Mouse (Mus musculus): ENCODE data around the gene Rad1. TPM values are rescaled to one million over a fixed set of nuclear protein-coding genes. Genes with fewer than 3 reads are reported as not detected.
"Not testable (repeated sequence)": the region's sequence is repeated elsewhere in the genome, so short reads cannot be mapped to it uniquely, and the experiment has no call there.

Rad1 gene
- polyA plus RNA-seq, 2 experiments: 10.7 to 29.3 TPM

GRCm38 (mm10) chr15:10506099-10506498 is 20.3 kb downstream of the Rad1 start:
- ATAC-seq (ENCODE audit: low FRiP score, low read depth) (no peak), DNase-seq (ENCODE audit: low spot score) (no peak)
- no peak overlapping the region for H3K27ac ChIP-seq (replicated peaks; ENCODE audit: low read depth, low read length)
- no peak overlapping the region for H3K4me3 ChIP-seq (replicated peaks; ENCODE audit: low read length)
- no peaks in the 10 kb centered on the region for H3K36me3 ChIP-seq (ENCODE audit: control insufficient read depth, insufficient read depth, low read length)
- no peaks in the 10 kb centered on the region for H3K9me3 ChIP-seq (ENCODE audit: control insufficient read depth, low read length)
- TF ChIP-seq POLR2A (IDR thresholded peaks at IDR 0.05; ENCODE audit: borderline replicate concordance, extremely low read depth, insufficient read depth, insufficient read length): no peak
- 20% methylated on average over 11 of the region's 11 CpGs for WGBS
- H3K9ac ChIP-seq (ENCODE audit: low read depth, low read length, severe bottlenecking): no peak overlapping the region
- H3K27me3 ChIP-seq (ENCODE audit: control insufficient read depth, insufficient read depth, low read length): no peaks in the 10 kb centered on the region
- H3K4me1 ChIP-seq (ENCODE audit: control insufficient read depth, insufficient read depth, low read length): no peaks in the 10 kb centered on the region
- H3K4me2 ChIP-seq (replicated peaks; ENCODE audit: low read depth, low read length, severe bottlenecking): no peak overlapping the region

- Histone ChIP-seq H3K4me2 (replicated peaks; ENCODE audit: low read depth, low read length, severe bottlenecking) (no peak overlapping the region), H3K27me3 (ENCODE audit: control insufficient read depth, insufficient read depth, low read length) (no peaks in the 10 kb centered on the region), H3K36me3 (ENCODE audit: control insufficient read depth, insufficient read depth, low read length) (no peaks in the 10 kb centered on the region), H3K4me3 (replicated peaks; ENCODE audit: low read length) (no peak overlapping the region), H3K27ac (replicated peaks; ENCODE audit: low read depth, low read length) (no peak overlapping the region), H3K9ac (ENCODE audit: low read depth, low read length, severe bottlenecking) (no peak overlapping the region), H3K9me3 (ENCODE audit: control insufficient read depth, low read length) (no peaks in the 10 kb centered on the region), H3K4me1 (ENCODE audit: control insufficient read depth, insufficient read depth, low read length) (no peaks in the 10 kb centered on the region)
- no peak for ATAC-seq (ENCODE audit: low FRiP score, low read depth)
- TF ChIP-seq POLR2A (IDR thresholded peaks at IDR 0.05; ENCODE audit: borderline replicate concordance, extremely low read depth, insufficient read depth, insufficient read length): no peak
- no peak for DNase-seq (ENCODE audit: low spot score)
- 87% methylated on average over 7 of the region's 7 CpGs for WGBS
Observed at GRCm38 (mm10) chr15:10515166-10515565, 29.3 kb downstream of the Rad1 start.

- H3K9me3 ChIP-seq (ENCODE audit: control insufficient read depth, low read length): no peaks in the 10 kb centered on the region
- 76% methylated on average over 1 of the region's 1 CpGs for WGBS
- no peak for TF ChIP-seq POLR2A (IDR thresholded peaks at IDR 0.05; ENCODE audit: borderline replicate concordance, extremely low read depth, insufficient read depth, insufficient read length)
- no peak overlapping the region for H3K27ac ChIP-seq (replicated peaks; ENCODE audit: low read depth, low read length)
- ATAC-seq (ENCODE audit: low FRiP score, low read depth): no peak
- H3K9ac ChIP-seq (ENCODE audit: low read depth, low read length, severe bottlenecking): no peak overlapping the region
- H3K4me3 ChIP-seq (replicated peaks; ENCODE audit: low read length): no peak overlapping the region
- DNase-seq (ENCODE audit: low spot score): no peak
- H3K36me3 ChIP-seq (ENCODE audit: control insufficient read depth, insufficient read depth, low read length): no peaks in the 10 kb centered on the region
- no peak overlapping the region for H3K4me2 ChIP-seq (replicated peaks; ENCODE audit: low read depth, low read length, severe bottlenecking)
- no peaks in the 10 kb centered on the region for H3K4me1 ChIP-seq (ENCODE audit: control insufficient read depth, insufficient read depth, low read length)
- H3K27me3 ChIP-seq (ENCODE audit: control insufficient read depth, insufficient read depth, low read length): no peaks in the 10 kb centered on the region
Observed at GRCm38 (mm10) chr15:10525896-10526295, 40.1 kb downstream of the Rad1 start.

GRCm38 (mm10) chr15:10531352-10531751 is 45.5 kb downstream of the Rad1 start:
- Histone ChIP-seq H3K4me2 (replicated peaks; ENCODE audit: low read depth, low read length, severe bottlenecking) (no peak overlapping the region), H3K9me3 (ENCODE audit: control insufficient read depth, low read length) (no peaks in the 10 kb centered on the region), H3K27me3 (ENCODE audit: control insufficient read depth, insufficient read depth, low read length) (no peaks in the 10 kb centered on the region), H3K4me1 (ENCODE audit: control insufficient read depth, insufficient read depth, low read length) (no peaks in the 10 kb centered on the region), H3K36me3 (ENCODE audit: control insufficient read depth, insufficient read depth, low read length) (no peaks in the 10 kb centered on the region), H3K9ac (ENCODE audit: low read depth, low read length, severe bottlenecking) (no peak overlapping the region), H3K27ac (replicated peaks; ENCODE audit: low read depth, low read length) (no peak overlapping the region), H3K4me3 (replicated peaks; ENCODE audit: low read length) (no peak overlapping the region)
- WGBS: 94% methylated on average over 4 of the region's 4 CpGs
- ATAC-seq (ENCODE audit: low FRiP score, low read depth) (no peak), DNase-seq (ENCODE audit: low spot score) (no peak)
- no peak for TF ChIP-seq POLR2A (IDR thresholded peaks at IDR 0.05; ENCODE audit: borderline replicate concordance, extremely low read depth, insufficient read depth, insufficient read length)

GRCm38 (mm10) chr15:10533361-10533760 is 47.5 kb downstream of the Rad1 start:
- not testable (repeated sequence) for H3K4me3 ChIP-seq (replicated peaks; ENCODE audit: low read length); DNase-seq (ENCODE audit: low spot score); ATAC-seq (ENCODE audit: low FRiP score, low read depth); H3K4me2 ChIP-seq (replicated peaks; ENCODE audit: low read depth, low read length, severe bottlenecking); H3K9me3 ChIP-seq (ENCODE audit: control insufficient read depth, low read length); H3K27me3 ChIP-seq (ENCODE audit: control insufficient read depth, insufficient read depth, low read length); H3K36me3 ChIP-seq (ENCODE audit: control insufficient read depth, insufficient read depth, low read length); H3K9ac ChIP-seq (ENCODE audit: low read depth, low read length, severe bottlenecking); H3K27ac ChIP-seq (replicated peaks; ENCODE audit: low read depth, low read length); H3K4me1 ChIP-seq (ENCODE audit: control insufficient read depth, insufficient read depth, low read length)
- WGBS: 89% methylated on average over 10 of the region's 10 CpGs

- no peak overlapping the region for H3K4me2 ChIP-seq (replicated peaks; ENCODE audit: low read depth, low read length, severe bottlenecking)
- no peaks in the 10 kb centered on the region for H3K9me3 ChIP-seq (ENCODE audit: control insufficient read depth, low read length)
- DNase-seq (ENCODE audit: low spot score) (no peak), ATAC-seq (ENCODE audit: low FRiP score, low read depth) (no peak)
- no peaks in the 10 kb centered on the region for H3K36me3 ChIP-seq (ENCODE audit: control insufficient read depth, insufficient read depth, low read length)
- no peak for TF ChIP-seq POLR2A (IDR thresholded peaks at IDR 0.05; ENCODE audit: borderline replicate concordance, extremely low read depth, insufficient read depth, insufficient read length)
- H3K4me1 ChIP-seq (ENCODE audit: control insufficient read depth, insufficient read depth, low read length): peaks cover 3% of the 10 kb centered on the region
- H3K4me3 ChIP-seq (replicated peaks; ENCODE audit: low read length): no peak overlapping the region
- WGBS: 85% methylated on average over 5 of the region's 5 CpGs
- H3K9ac ChIP-seq (ENCODE audit: low read depth, low read length, severe bottlenecking): no peak overlapping the region
- no peaks in the 10 kb centered on the region for H3K27me3 ChIP-seq (ENCODE audit: control insufficient read depth, insufficient read depth, low read length)
- no peak overlapping the region for H3K27ac ChIP-seq (replicated peaks; ENCODE audit: low read depth, low read length)
Observed at GRCm38 (mm10) chr15:10534591-10534990, 48.8 kb downstream of the Rad1 start.

Measured in limb, embryonic 14.5 days (tissue).